Mouse (Mus musculus) Patski (cell line): ENCODE measurements at regions not wholly inside any gene's neighbourhood (a gene's known extent, or its start where the extent isn't known, plus 50 kb on each side); places are given as distances from the start of the nearest gene placed in this dataset.

Source experiments
- ATAC-seq: fragments of 100-300 bp; one replicate; pipeline ENCODE4 v1.8.0; 2021
- CTCF ChIA-PET: fragments of 350-600 bp; sonication (Branson Sonifier 250); formaldehyde crosslinking; loops from one replicate; lab custom pipeline; 2022; ENCODE audit warnings: inconsistent platforms; lab: Charles Lee
- POLR2A ChIA-PET: fragments of 350-600 bp; sonication (Branson Sonifier 250); formaldehyde crosslinking; loops from one replicate; lab custom pipeline; 2022; ENCODE audit warnings: antibody characterized with exemption, inconsistent platforms; lab: Charles Lee
- DNase-seq: peaks from one replicate; pipeline ENCODE4 v3.0.0-alpha.2; 2011; ENCODE audit warnings: low read depth, low spot score
- H3K27me3 ChIP-seq: fragments of 371-371 bp; one replicate; pipeline ENCODE4 v1.5.1; 2021
- CTCF ChIP-seq: fragments of 100-300 bp; IDR thresholded peaks from one replicate; pipeline ENCODE4 v1.5.1; 2021
- in situ Hi-C: fragments of 300-500 bp; cut with MboI; formaldehyde crosslinking; loops from 3 replicates; pipeline ENCODE4 v1.11.1; 2018; ENCODE audit warnings: low pct_unique_long_range_greater_than_20kb, mixed read lengths

DNA sequence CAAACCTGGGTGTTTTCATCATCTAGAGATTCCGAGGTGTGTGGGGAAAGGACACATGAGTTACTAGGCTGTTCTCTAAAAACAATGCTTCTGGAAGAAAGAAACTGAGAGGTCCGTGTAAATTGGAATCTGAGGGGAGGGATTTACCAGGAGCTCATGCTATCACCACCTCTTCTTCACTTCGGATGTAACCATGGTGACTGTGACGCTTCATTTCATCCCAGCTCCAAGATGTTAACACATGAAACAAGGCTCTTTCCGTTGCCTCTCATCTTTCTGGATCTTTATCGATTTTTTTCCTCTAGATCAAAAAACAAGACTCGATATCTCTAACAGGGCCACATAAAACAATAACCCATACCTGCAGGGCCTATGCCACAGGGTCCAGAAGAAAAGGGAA, 89.2 kb upstream of the Dap start:
- ATAC-seq (no peak), DNase-seq (no peak)
- ChIA-PET POLR2A (no interaction called here), CTCF (no interaction called here)
- in situ Hi-C loops, result no loop called here
- no peaks in the 10 kb centered on the region for H3K27me3 ChIP-seq
- no peak for TF ChIP-seq CTCF

GRCm38 (mm10) chr15:31138637-31139036, 85.5 kb upstream of the Dap start:
- TF ChIP-seq CTCF, result no peak
- POLR2A ChIA-PET, result no interaction called here
- ATAC-seq (no peak), DNase-seq (no peak)
- in situ Hi-C loops, result no loop called here
- CTCF ChIA-PET, result no interaction called here
- no peaks in the 10 kb centered on the region for H3K27me3 ChIP-seq

- no peak for TF ChIP-seq CTCF
- CTCF ChIA-PET, result no interaction called here
- DNase-seq, result no peak
- no peaks in the 10 kb centered on the region for H3K27me3 ChIP-seq
- POLR2A ChIA-PET, result no interaction called here
- in situ Hi-C loops, result no loop called here
- no peak for ATAC-seq
Measured at GRCm38 (mm10) chr15:31141750-31142149, 82.4 kb upstream of the Dap start.

DNA sequence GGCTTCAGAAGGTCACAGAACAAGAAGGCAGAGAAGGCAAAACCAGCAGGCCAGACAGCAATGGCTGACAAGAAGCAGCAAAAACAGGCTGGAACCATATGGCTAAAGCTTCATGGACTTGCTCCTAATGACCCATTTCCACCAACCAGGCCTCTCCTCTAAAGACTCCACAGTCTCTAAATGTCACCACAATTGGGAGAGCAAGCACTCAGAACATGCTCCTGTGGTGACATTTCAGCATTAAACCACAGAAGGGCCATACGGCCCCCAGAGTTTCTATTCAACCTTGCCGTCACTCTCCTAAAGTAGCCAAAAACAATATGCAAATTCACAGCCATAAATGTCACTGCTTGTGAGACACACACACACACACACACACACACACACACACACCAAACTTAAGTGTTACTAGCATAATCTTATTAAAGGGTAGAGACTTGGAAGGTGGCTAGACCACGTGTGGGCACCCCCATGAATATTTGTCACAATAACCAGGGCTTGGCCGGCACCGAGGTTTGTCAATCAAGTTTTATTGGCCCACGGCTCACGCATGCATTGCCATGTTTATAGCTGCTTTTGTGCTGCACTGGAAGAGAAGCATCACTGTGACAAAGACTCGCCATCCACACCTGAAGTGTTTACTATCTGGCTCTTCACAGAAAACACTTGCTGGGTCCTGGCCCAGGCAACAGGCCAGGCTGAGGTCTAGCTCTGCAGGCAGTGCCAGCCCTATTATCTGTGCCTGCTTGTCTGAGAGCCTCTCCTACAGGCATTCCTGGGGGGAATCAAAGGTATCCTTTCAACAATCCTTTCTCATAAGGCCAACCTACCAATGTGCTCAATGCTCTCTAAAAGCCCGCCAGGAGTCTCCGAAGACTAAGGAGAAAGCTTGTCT, 75.6 kb upstream of the Dap start:
- CTCF ChIA-PET, result no interaction called here
- in situ Hi-C loops, result no loop called here
- H3K27me3 ChIP-seq, result peaks cover 2% of the 10 kb centered on the region
- no peak for DNase-seq
- no peak for TF ChIP-seq CTCF
- POLR2A ChIA-PET, result no interaction called here
- no peak for ATAC-seq

- no peak for DNase-seq
- peaks cover 2% of the 10 kb centered on the region for H3K27me3 ChIP-seq
- ChIA-PET CTCF (interaction anchor here (1.0 to 2.5 kb wide), 7 partner anchors 9 to 230 kb away, joined by 3 to 6 read pairs (median 4); partner anchors contain the start of gene Dap), POLR2A (no interaction called here)
- in situ Hi-C loops, result loop anchor here (5.0 kb wide), 1 partner anchor 223 kb away; no protein-coding TSS in a partner anchor
- TF ChIP-seq CTCF, result no peak
- no peak for ATAC-seq
Measured at GRCm38 (mm10) chr15:31149855-31150254, 74.3 kb upstream of the Dap start.

GRCm38 (mm10) chr15:31150546-31151471, 73.3 kb upstream of the Dap start:
- peak; percentile 87 for TF ChIP-seq CTCF
- ATAC-seq, result peak; percentile 90
- peaks cover 2% of the 10 kb centered on the region for H3K27me3 ChIP-seq
- POLR2A ChIA-PET, result interaction anchor here (0.6 to 0.7 kb wide), 2 partner anchors 35 to 67 kb away, joined by 3 read pairs; no protein-coding TSS in a partner anchor
- peak; percentile 53 for DNase-seq
- CTCF ChIA-PET, result interaction anchor here (0.7 to 2.5 kb wide), 18 partner anchors 8 to 231 kb away, joined by 3 to 7 read pairs (median 4); partner anchors contain the start of gene Dap
- in situ Hi-C loops, result loop anchor here (5.0 kb wide), 1 partner anchor 224 kb away; no protein-coding TSS in a partner anchor

DNA sequence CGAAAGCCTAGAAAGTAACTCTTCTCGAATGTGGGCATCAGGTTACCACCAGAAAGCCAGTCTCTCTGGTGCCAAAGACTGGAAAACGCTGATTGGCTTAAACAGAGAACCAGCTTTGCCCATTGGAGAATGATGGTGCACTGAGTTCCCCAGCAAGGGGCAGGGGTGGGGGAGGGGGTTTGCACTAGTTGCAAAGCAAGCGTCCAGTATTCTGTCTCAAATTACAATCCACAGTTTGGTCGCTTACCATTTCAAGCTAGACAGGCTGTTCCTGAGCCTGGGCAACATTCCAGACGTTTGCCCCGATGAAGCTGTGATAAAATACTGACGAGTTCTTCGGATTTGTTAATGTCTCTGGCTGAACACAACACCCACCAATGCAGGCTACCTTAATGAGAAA, 69.0 kb upstream of the Dap start:
- no peak for DNase-seq
- in situ Hi-C loops, result no loop called here
- TF ChIP-seq CTCF, result no peak
- no peak for ATAC-seq
- ChIA-PET POLR2A (no interaction called here), CTCF (no interaction called here)
- H3K27me3 ChIP-seq, result peaks cover 2% of the 10 kb centered on the region

DNA sequence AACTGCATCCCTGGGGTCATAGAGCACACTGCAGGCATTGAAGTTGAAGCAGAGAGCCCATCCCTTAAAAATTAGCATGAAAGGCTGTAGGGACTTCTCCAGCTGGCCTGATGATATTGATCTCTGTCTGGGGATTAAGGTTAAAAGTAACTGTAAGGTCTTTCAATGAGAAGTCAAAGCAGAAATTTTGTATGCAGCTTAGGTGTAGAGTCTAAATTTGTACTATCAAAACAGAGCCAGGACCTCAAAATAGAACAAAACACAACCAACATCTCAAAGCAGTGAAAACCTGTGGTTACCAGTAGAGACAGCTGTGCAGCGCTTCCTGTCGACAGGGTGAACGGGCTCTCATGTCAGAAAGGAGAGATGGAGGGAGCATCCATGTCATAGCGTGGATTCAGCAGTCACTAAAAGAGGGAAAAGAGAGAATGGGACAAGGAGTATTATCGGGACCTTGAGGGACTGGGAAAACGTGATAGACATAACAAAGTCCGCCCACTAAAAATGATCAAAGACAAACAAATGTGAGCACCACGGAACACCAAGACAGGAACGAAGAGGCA, 57.5 kb upstream of the Dap start:
- H3K27me3 ChIP-seq, result peaks cover 6% of the 10 kb centered on the region
- ATAC-seq (no peak), DNase-seq (no peak)
- no peak for TF ChIP-seq CTCF
- POLR2A ChIA-PET, result no interaction called here
- in situ Hi-C loops, result no loop called here
- CTCF ChIA-PET, result interaction anchor here (1.1 kb wide), 1 partner anchor 16 kb away, joined by 7 read pairs; no protein-coding TSS in a partner anchor

DNA sequence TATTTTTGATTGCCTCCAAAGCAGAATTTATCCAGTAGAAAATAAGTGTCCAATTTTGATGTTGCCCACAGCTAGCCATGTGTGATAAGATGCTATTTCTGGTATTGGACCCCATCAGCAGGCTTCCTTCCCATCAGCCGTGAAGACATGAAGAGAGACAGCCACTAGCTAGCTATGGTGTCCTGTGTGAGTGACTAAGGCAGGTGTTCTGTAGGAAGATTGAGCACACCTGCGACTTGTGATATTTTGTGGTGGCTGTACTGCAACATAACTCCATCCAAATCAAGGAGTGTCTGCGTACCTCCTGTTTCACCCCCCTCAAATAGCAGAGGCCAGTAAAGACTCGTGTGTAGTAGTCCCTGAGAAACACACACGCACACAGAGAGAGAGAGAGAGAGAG, 56.6 kb upstream of the Dap start:
- POLR2A ChIA-PET, result interaction anchor here (0.6 kb wide), 1 partner anchor 146 kb away, joined by 4 read pairs; no protein-coding TSS in a partner anchor
- in situ Hi-C loops, result no loop called here
- no peak for DNase-seq
- CTCF ChIA-PET, result no interaction called here
- TF ChIP-seq CTCF, result no peak
- no peak for ATAC-seq
- peaks cover 6% of the 10 kb centered on the region for H3K27me3 ChIP-seq

DNA sequence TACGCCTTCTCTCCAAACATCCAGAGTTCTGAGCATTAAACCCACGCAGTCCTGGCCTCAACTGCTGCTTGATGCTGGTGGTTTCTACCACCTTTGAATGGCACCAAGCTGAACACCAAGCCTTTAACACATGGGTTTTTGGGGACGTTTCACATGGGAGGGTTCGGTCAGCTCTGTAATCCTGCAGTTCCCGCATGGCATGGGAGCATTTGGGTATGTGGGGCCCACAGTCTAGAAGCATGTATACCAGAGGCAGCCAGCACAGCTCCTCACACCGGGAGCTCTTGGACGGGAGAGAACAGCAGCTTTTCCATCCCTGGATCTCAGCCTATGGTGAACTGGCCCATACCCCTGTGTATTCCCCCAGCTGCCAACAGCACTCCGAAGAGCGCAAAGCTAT, 55.9 kb upstream of the Dap start:
- ChIA-PET POLR2A (interaction anchor here (0.6 kb wide), 1 partner anchor 39 kb away, joined by 3 read pairs; no protein-coding TSS in a partner anchor), CTCF (interaction anchor here (1.0 kb wide), 1 partner anchor 9 kb away, joined by 3 read pairs; no protein-coding TSS in a partner anchor)
- no peak for TF ChIP-seq CTCF
- H3K27me3 ChIP-seq, result peaks cover 6% of the 10 kb centered on the region
- ATAC-seq, result no peak
- DNase-seq, result no peak
- in situ Hi-C loops, result no loop called here
